Mouse (Mus musculus) spleen, adult 2 months (tissue): ENCODE measurements at regions not wholly inside any gene's neighbourhood (a gene's known extent, or its start where the extent isn't known, plus 50 kb on each side); places are given as distances from the start of the nearest gene placed in this dataset.

Source experiments
- CTCF ChIP-seq: fragments of 200-500 bp; IDR thresholded peaks from 2 replicates; pipeline ENCODE4 v1.5.1; 2011; ENCODE audit warnings: mild to moderate bottlenecking, inconsistent platforms; ENCODE audit not compliant: insufficient read depth, insufficient read length, insufficient replicate concordance; ENCODE audit errors: extremely low read depth
- POLR2A ChIP-seq: fragments of 200-500 bp; IDR thresholded peaks from 2 replicates; pipeline ENCODE4 v1.6.1; 2011; ENCODE audit warnings: low read depth, low read length, inconsistent platforms

- TF ChIP-seq CTCF, result no peak
- no peak for TF ChIP-seq POLR2A
Measured at GRCm38 (mm10) chr14:24896681-24897080, 409.8 kb downstream of the Rps24 start.
